Mouse (Mus musculus): ENCODE measurements at regions not wholly inside any gene's neighbourhood (a gene's known extent, or its start where the extent isn't known, plus 50 kb on each side); places are given as distances from the start of the nearest gene placed in this dataset.

GRCm38 (mm10) chrX:106987779-106988178 is 67.4 kb downstream of the Lpar4 start:
- TF ChIP-seq CHD2 (IDR thresholded peaks at IDR 0.05; ENCODE audit: low read length): no peak
- no peak for TF ChIP-seq TCF12 (IDR thresholded peaks at IDR 0.05; ENCODE audit: low read depth, low read length)
